Mouse (Mus musculus) brown adipose tissue, adult 24 weeks (tissue): ENCODE data around the gene Tmem39a. TPM values are rescaled to one million over a fixed set of nuclear protein-coding genes. Genes with fewer than 3 reads are reported as not detected.

Experiments used
- polyA plus RNA-seq: library from polyadenylated mRNA; stranded (reverse); fragments of >200 nt; gene quantifications from 2 replicates; pipeline ENCODE4 v1.2.4, GENCODE M21; 2012; ENCODE audit not compliant: missing spikeins, insufficient read depth, insufficient read length

The Tmem39a gene
- polyA plus RNA-seq, 1 experiment, result 24.1 TPM

Other genes starting within 250 kb of the Tmem39a start
- not detected in 2 replicates for gene Maats1, start 216.6 kb upstream of the Tmem39a start, polyA plus RNA-seq
- gene Cox17, start 211.7 kb upstream of the Tmem39a start, polyA plus RNA-seq, result 1,266 and 1,331 TPM in 2 replicates
- 2.9 TPM in 1 of 2 replicates, not detected in the other for gene Gm21987, start 211.7 kb upstream of the Tmem39a start, polyA plus RNA-seq
- 15.5 and 17.0 TPM in 2 replicates for gene Popdc2, start 196.5 kb upstream of the Tmem39a start, polyA plus RNA-seq
- gene Pla1a, start 125.6 kb upstream of the Tmem39a start, polyA plus RNA-seq, result 11.3 and 14.4 TPM in 2 replicates
- gene Adprh, start 106.0 kb upstream of the Tmem39a start, polyA plus RNA-seq, result 15.4 and 21.4 TPM in 2 replicates
- 1.0 TPM in 1 of 2 replicates, not detected in the other for gene Cd80, start 103.1 kb upstream of the Tmem39a start, polyA plus RNA-seq
- gene Timmdc1, start 36.0 kb upstream of the Tmem39a start, polyA plus RNA-seq, result 43.1 and 49.2 TPM in 2 replicates
- 10.1 and 14.5 TPM in 2 replicates for gene Poglut1, start 8.4 kb upstream of the Tmem39a start, polyA plus RNA-seq
- gene Arhgap31, start 154.6 kb downstream of the Tmem39a start, polyA plus RNA-seq, result 7.5 and 9.7 TPM in 2 replicates
- gene B4galt4, start 183.6 kb downstream of the Tmem39a start, polyA plus RNA-seq, result 2.4 and 3.5 TPM in 2 replicates
- not detected in 2 replicates for gene Upk1b, start 241.6 kb downstream of the Tmem39a start, polyA plus RNA-seq